Mouse (Mus musculus) bone marrow macrophage, adult 2 months (primary cell): ENCODE measurements around the gene Znhit2.

Experiments used
- CTCF ChIP-seq: IDR thresholded peaks from 2 replicates; pipeline ENCODE4 v1.5.1; 2012; ENCODE audit warnings: low read depth, mild to moderate bottlenecking, low read length, moderate library complexity
- POLR2A ChIP-seq: IDR thresholded peaks from 2 replicates; pipeline ENCODE4 v1.6.1; 2012; ENCODE audit warnings: mild to moderate bottlenecking, low read depth, low read length, borderline replicate concordance

DNA sequence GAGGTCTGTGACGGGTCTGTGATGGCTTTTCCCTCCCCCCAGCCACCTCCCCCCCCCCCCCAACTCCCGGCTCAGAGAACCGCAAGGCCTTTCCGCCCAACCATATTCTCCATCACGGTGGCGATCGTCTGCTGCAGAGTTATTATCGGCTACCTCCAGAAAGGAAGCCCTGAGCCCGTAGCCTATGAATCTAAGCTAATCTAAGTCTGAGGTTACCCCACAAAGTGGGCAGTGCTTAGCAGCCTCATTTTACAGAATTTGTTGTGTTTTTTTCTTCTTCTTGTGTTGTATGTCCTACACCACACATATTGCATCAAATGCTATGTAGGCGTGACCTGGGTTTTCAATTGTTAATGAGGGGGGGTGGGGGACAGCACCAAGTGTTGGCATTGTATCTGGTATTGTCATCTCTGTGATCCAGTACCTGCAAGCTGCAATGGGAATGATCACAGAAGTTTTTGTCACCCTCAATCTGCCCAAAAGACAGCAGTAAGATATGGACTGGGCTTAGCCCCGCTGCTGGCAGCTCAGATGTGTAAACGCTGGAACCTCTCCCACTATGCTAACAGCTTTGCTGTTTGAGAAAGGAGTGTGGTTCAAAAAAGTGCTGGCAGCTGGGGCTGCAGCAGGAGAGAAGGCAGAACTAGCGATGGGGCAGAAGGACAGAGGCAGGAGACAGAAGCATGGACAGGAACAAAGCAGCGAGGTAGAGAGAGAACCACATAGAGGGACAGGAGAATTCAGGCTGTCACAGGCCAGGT lies 30.3 kb upstream of the Znhit2 start:
- no peak for TF ChIP-seq POLR2A
- no peak for TF ChIP-seq CTCF
